Mouse (Mus musculus): ENCODE results near the gene Rhoc.

Rhoc gene

DNA sequence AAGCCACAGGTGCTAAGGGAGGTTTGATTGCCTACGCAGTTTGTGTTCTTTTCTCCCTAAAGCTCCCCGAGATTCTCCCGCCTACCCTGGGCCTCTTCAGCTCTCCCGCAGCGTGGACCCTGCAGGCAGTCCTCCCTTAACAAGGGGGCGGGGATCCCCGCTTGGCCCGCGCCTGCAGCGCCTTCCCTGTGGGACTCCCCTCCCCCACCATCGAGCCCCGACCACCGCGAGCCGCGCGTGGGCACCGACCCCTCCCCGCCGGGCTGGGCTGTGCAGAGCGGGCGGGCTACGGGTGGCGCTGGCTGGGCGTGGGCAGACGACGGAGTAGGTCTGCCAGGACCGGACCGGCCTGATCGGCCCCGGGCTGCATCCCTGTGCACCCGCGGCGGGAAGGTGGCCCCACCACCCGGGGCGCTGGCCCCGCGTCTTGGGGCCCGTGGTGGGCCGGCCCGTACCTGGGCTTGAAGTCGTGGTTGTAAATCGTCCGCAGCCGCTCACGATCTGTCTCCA is 29.4 kb downstream of the Rhoc start:
- DNase-seq = peak; percentile 23

- peak; percentile 14 for DNase-seq
Measured at GRCm38 (mm10) chr3:104817991-104818748, 30.0 kb downstream of the Rhoc start, which contains the start of gene Mov10. Mov10 (minus strand) TSS chr3:104818563.

- DNase-seq = no peak
Measured at GRCm38 (mm10) chr3:104818749-104819134, 30.6 kb downstream of the Rhoc start.

- DNase-seq = no peak
Measured at GRCm38 (mm10) chr3:104820426-104820825, 32.3 kb downstream of the Rhoc start.

- DNase-seq = no peak
Measured at GRCm38 (mm10) chr3:104822413-104822812, 34.2 kb downstream of the Rhoc start.

DNA sequence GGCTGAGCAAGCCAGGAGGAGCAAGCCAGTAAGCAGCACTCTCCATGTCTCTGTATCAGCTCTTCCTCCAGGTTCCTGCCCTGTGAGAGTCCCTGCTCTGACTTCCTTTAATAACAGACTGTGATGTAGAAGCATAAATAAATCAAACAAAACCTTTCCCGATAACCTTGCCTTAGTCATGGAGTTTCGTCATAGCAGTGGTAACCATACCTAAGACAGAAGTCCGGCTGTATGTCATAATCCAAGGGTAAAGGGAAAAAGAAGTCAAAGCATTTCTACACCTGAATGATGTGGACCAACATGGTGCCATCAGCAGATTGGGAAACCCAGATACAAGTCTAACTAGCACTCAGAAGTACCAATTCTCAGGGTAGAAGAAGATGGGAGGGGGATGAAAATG is 47.6 kb downstream of the Rhoc start:
- no peak for DNase-seq

DNA sequence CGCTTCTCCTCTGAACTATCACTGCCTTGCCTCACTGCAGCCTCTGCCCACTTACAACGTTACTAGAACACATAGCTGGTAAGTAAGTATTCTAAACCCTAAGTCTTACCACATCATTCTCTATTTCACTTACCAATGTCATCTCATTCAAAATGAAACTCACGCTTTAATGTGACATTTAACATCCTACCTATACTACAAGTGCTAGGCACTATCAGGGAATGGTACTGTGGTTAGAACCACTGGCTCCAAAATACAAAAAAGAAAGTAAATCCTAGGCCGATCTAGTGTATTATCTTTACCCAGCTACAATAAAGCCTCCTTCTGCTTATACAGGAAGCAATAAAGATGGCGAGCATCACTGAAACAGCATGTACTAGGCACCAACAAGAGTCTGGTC is 52.9 kb downstream of the Rhoc start:
- no peak for DNase-seq
